Mouse (Mus musculus): ENCODE results near the gene Bub3.

DNA sequence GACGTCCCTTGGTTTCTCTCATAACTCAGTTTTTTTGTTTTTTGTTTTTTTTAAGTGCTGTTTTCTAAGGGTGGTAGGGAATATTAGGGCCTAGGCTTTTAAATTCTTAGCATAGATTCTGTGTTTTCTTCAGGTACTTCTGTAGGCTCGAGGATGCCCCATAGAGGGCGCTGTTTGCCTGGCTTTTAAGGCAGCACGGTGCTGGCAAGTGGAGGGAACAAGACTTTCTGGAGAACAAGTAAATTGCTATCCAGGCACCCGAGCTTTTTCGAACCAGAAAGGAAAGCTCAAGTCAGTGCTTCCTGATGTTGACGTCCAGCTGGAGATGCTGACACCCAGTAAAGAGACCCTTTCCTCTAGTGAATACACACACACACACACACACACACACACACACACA is 20.0 kb upstream of the Bub3 start:
- TF ChIP-seq CTCF (IDR thresholded peaks at IDR 0.05; ENCODE audit: extremely low read depth, insufficient read depth, insufficient read length, insufficient replicate concordance) (peak; percentile 77; the same call in 1 of the 2 replicates), POLR2A (IDR thresholded peaks at IDR 0.05; ENCODE audit: low read depth, low read length) (no peak)
